Mouse (Mus musculus) ES-E14 (cell line): Measurements from ENCODE around the gene Nav2.

Experiments
- CHD2 ChIP-seq: IDR thresholded peaks from 2 replicates; pipeline ENCODE4 v1.6.1; 2014; ENCODE audit warnings: mild to moderate bottlenecking, low read depth, low read length, inconsistent platforms
- MAFK ChIP-seq: IDR thresholded peaks from 2 replicates; pipeline ENCODE4 v1.6.1; 2014; ENCODE audit warnings: mild to moderate bottlenecking, low read depth, low read length, inconsistent platforms; ENCODE audit not compliant: insufficient read depth

- TF ChIP-seq CHD2 (no peak), MAFK (no peak)
Measured at GRCm38 (mm10) chr7:49476666-49477065, 568.1 kb downstream of the Nav2 start.
